Mouse (Mus musculus): ENCODE results near the gene Edem2. TPM values are rescaled to one million over a fixed set of nuclear protein-coding genes. Genes with fewer than 3 reads are reported as not detected.

The Edem2 gene
- polyA plus RNA-seq, 1 experiment from 2014 or later = 42.3 TPM

Other genes with a start within 250 kb of the Edem2 start
- 30.6 and 35.0 TPM in 2 replicates for gene Acss2, start 211.5 kb downstream of the Edem2 start, polyA plus RNA-seq (2014; fragmentation: Nextera tagmentation; extraction: Ambion mirVana)
- gene Ggt7, start 211.2 kb downstream of the Edem2 start, polyA plus RNA-seq (2014; fragmentation: Nextera tagmentation; extraction: Ambion mirVana) = 37.7 and 52.7 TPM in 2 replicates
- gene Gss, start 136.7 kb downstream of the Edem2 start, polyA plus RNA-seq (2014; fragmentation: Nextera tagmentation; extraction: Ambion mirVana) = 14.9 and 15.1 TPM in 2 replicates
- 0.50 and 0.52 TPM in 2 replicates for gene Myh7b, start 118.3 kb downstream of the Edem2 start, polyA plus RNA-seq (2014; fragmentation: Nextera tagmentation; extraction: Ambion mirVana)
- 165 and 174 TPM in 2 replicates for gene Trpc4ap, start 37.1 kb downstream of the Edem2 start, polyA plus RNA-seq (2014; fragmentation: Nextera tagmentation; extraction: Ambion mirVana)
- not detected in 2 replicates for gene Gm17581, start 6.4 kb upstream of the Edem2 start, polyA plus RNA-seq (2014; fragmentation: Nextera tagmentation; extraction: Ambion mirVana)
- gene Procr, start 21.6 kb upstream of the Edem2 start, polyA plus RNA-seq (2014; fragmentation: Nextera tagmentation; extraction: Ambion mirVana) = 1.2 and 3.9 TPM in 2 replicates
- gene Mmp24, start 45.9 kb upstream of the Edem2 start, polyA plus RNA-seq (2014; fragmentation: Nextera tagmentation; extraction: Ambion mirVana) = 18.5 and 20.0 TPM in 2 replicates
- gene BC029722, start 90.0 kb upstream of the Edem2 start, polyA plus RNA-seq (2014; fragmentation: Nextera tagmentation; extraction: Ambion mirVana) = 25.1 and 33.5 TPM in 2 replicates
- gene Eif6, start 97.5 kb upstream of the Edem2 start, polyA plus RNA-seq (2014; fragmentation: Nextera tagmentation; extraction: Ambion mirVana) = 133 and 153 TPM in 2 replicates
- 0.25 and 0.28 TPM in 2 replicates for gene Fam83c, start 105.4 kb upstream of the Edem2 start, polyA plus RNA-seq (2014; fragmentation: Nextera tagmentation; extraction: Ambion mirVana)
- 69.6 and 74.9 TPM in 2 replicates for gene Uqcc1, start 200.8 kb upstream of the Edem2 start, polyA plus RNA-seq (2014; fragmentation: Nextera tagmentation; extraction: Ambion mirVana)
- gene Gm15557, start 211.3 kb upstream of the Edem2 start, polyA plus RNA-seq (2014; fragmentation: Nextera tagmentation; extraction: Ambion mirVana) = not detected in 2 replicates
- gene Gdf5, start 215.9 kb upstream of the Edem2 start, polyA plus RNA-seq (2014; fragmentation: Nextera tagmentation; extraction: Ambion mirVana) = 0.40 and 0.59 TPM in 2 replicates
- gene Cep250, start 227.0 kb upstream of the Edem2 start, polyA plus RNA-seq (2014; fragmentation: Nextera tagmentation; extraction: Ambion mirVana) = 14.3 and 16.3 TPM in 2 replicates